Mouse (Mus musculus) hindbrain, embryonic 13.5 days (tissue): ENCODE measurements at regions not wholly inside any gene's neighbourhood (a gene's known extent, or its start where the extent isn't known, plus 50 kb on each side); places are given as distances from the start of the nearest gene placed in this dataset.

Source experiments
- ATAC-seq: fragments of 200-750 bp; cut with Nextera tagmentation; 2 replicates; pipeline ENCODE4 v1.8.0; 2017; ENCODE audit warnings: moderate TSS enrichment; ENCODE audit not compliant: low FRiP score
- H3K27ac ChIP-seq: fragments of 300-500 bp; sonication (generic); 2 replicates; pipeline ENCODE4 v1.5.1; 2015; ENCODE audit warnings: inconsistent platforms, mild to moderate bottlenecking, moderate library complexity
- H3K27me3 ChIP-seq: fragments of 300-500 bp; sonication (generic); 2 replicates; pipeline ENCODE4 v1.6.1; 2015; ENCODE audit warnings: mild to moderate bottlenecking, inconsistent platforms
- H3K36me3 ChIP-seq: fragments of 300-500 bp; sonication (generic); 2 replicates; pipeline ENCODE4 v1.6.1; 2015; ENCODE audit warnings: mild to moderate bottlenecking, inconsistent platforms
- H3K4me1 ChIP-seq: fragments of 300-500 bp; sonication (generic); replicated peaks from 2 replicates; pipeline ENCODE4 v1.6.1; 2015; ENCODE audit warnings: inconsistent platforms
- H3K4me2 ChIP-seq: fragments of 300-500 bp; sonication (generic); 2 replicates; pipeline ENCODE4 v1.6.1; 2015; ENCODE audit warnings: inconsistent platforms, mild to moderate bottlenecking, moderate library complexity
- H3K4me3 ChIP-seq: fragments of 300-500 bp; sonication (generic); 2 replicates; pipeline ENCODE4 v1.5.1; 2015; ENCODE audit warnings: mild to moderate bottlenecking, inconsistent platforms
- H3K9ac ChIP-seq: fragments of 300-500 bp; sonication (generic); 2 replicates; pipeline ENCODE4 v1.6.1; 2015; ENCODE audit warnings: mild to moderate bottlenecking, inconsistent platforms
- H3K9me3 ChIP-seq: fragments of 300-500 bp; sonication (generic); 2 replicates; pipeline ENCODE4 v1.6.1; 2016; ENCODE audit warnings: inconsistent platforms
- WGBS: fragments of 180-500 bp; shearing (Covaris S2); methylation state at CpG from one replicate; pipeline ENCODE4 v1.1.7; 2015; 5-methylcytosine and 5-hydroxymethylcytosine counted together

- no peaks in the 10 kb centered on the region for H3K9me3 ChIP-seq
- 0 out of 2 replicates have a peak, but pooled peaks cover 2% of the 10 kb centered on the region for H3K4me1 ChIP-seq
- H3K36me3 ChIP-seq = no peaks in the 10 kb centered on the region
- ATAC-seq = no peak
- no peak overlapping the region for H3K4me3 ChIP-seq
- no peak overlapping the region for H3K27ac ChIP-seq
- WGBS = 11% methylated on average over 5 of the region's 5 CpGs
- no peak overlapping the region for H3K4me2 ChIP-seq
- no peaks in the 10 kb centered on the region for H3K27me3 ChIP-seq
- H3K9ac ChIP-seq = no peak overlapping the region
These were observed 377.7 kb downstream of the Sox2 start for GRCm38 (mm10) chr3:35027898-35028297.

- ATAC-seq = no peak
- WGBS = 92% methylated on average over 8 of the region's 8 CpGs
- H3K9ac ChIP-seq = no peak overlapping the region
These were observed 379.7 kb downstream of the Sox2 start for GRCm38 (mm10) chr3:35029924-35030323.

DNA sequence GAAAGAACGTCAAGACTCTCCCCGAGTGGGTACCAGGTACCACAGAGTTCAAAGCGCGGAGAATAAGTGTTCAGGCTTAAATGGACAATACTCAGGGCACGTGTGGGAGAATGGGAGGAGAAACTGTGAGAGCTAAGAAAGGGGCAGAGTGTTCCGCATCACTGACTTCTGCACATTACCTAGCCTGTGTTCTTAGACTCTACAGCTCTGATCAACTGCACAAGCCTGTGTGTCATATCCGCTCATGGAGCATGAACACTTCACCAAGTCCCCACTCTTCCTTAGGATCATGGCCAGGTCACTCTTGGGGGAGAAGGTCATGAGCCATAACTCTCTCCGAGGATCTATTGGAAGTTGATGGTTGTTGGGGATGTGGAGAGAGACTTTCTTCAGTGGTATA is 383.4 kb downstream of the Sox2 start:
- Histone ChIP-seq H3K27me3 (no peaks in the 10 kb centered on the region), H3K4me3 (no peak overlapping the region)

More at GRCm38 (mm10) chr3:35029924-35030323, 379.7 kb downstream of the Sox2 start:
- H3K9me3 ChIP-seq = no peaks in the 10 kb centered on the region
- no peak overlapping the region for H3K4me3 ChIP-seq
- no peak overlapping the region for H3K27ac ChIP-seq
- H3K36me3 ChIP-seq = no peaks in the 10 kb centered on the region
- no peak overlapping the region for H3K4me2 ChIP-seq
- no peaks in the 10 kb centered on the region for H3K27me3 ChIP-seq
- H3K4me1 ChIP-seq = 0 out of 2 replicates have a peak, but pooled peaks cover 2% of the 10 kb centered on the region

GRCm38 (mm10) chr3:35035234-35035633 is 385.0 kb downstream of the Sox2 start:
- Histone ChIP-seq H3K27ac (no peak overlapping the region), H3K9me3 (no peaks in the 10 kb centered on the region), H3K27me3 (no peaks in the 10 kb centered on the region), H3K9ac (no peak overlapping the region), H3K4me3 (no peak overlapping the region), H3K4me2 (no peak overlapping the region), H3K36me3 (no peaks in the 10 kb centered on the region), H3K4me1 (no peaks in the 10 kb centered on the region)
- WGBS = 93% methylated on average over 7 of the region's 7 CpGs
- no peak for ATAC-seq

More for the DNA sequence above, 383.4 kb downstream of the Sox2 start:
- no peak overlapping the region for H3K9ac ChIP-seq
- H3K9me3 ChIP-seq = no peaks in the 10 kb centered on the region
- no peaks in the 10 kb centered on the region for H3K4me1 ChIP-seq
- WGBS = 76% methylated on average over 8 of the region's 8 CpGs
- H3K4me2 ChIP-seq = no peak overlapping the region
- H3K27ac ChIP-seq = no peak overlapping the region
- ATAC-seq = no peak
- H3K36me3 ChIP-seq = no peaks in the 10 kb centered on the region

- no peaks in the 10 kb centered on the region for H3K27me3 ChIP-seq
- H3K9me3 ChIP-seq = no peaks in the 10 kb centered on the region
- 72% methylated on average over 2 of the region's 2 CpGs for WGBS
- no peak overlapping the region for H3K4me3 ChIP-seq
- no peak overlapping the region for H3K27ac ChIP-seq
- no peaks in the 10 kb centered on the region for H3K4me1 ChIP-seq
- H3K36me3 ChIP-seq = no peaks in the 10 kb centered on the region
- no peak overlapping the region for H3K4me2 ChIP-seq
- no peak for ATAC-seq
- H3K9ac ChIP-seq = no peak overlapping the region
These were observed 393.5 kb downstream of the Sox2 start for GRCm38 (mm10) chr3:35043705-35044104.

GRCm38 (mm10) chr3:35059438-35059837 is 409.2 kb downstream of the Sox2 start:
- peaks cover 13% of the 10 kb centered on the region for H3K4me1 ChIP-seq
- H3K9me3 ChIP-seq = no peaks in the 10 kb centered on the region
- H3K4me3 ChIP-seq = no peak overlapping the region
- ATAC-seq = no peak
- no peak overlapping the region for H3K27ac ChIP-seq
- WGBS = 13% methylated on average over 4 of the region's 4 CpGs
- H3K9ac ChIP-seq = no peak overlapping the region
- peaks cover 6% of the 10 kb centered on the region; the same call in 1 of the 2 replicates for H3K27me3 ChIP-seq
- H3K36me3 ChIP-seq = no peaks in the 10 kb centered on the region
- no peak overlapping the region for H3K4me2 ChIP-seq

DNA sequence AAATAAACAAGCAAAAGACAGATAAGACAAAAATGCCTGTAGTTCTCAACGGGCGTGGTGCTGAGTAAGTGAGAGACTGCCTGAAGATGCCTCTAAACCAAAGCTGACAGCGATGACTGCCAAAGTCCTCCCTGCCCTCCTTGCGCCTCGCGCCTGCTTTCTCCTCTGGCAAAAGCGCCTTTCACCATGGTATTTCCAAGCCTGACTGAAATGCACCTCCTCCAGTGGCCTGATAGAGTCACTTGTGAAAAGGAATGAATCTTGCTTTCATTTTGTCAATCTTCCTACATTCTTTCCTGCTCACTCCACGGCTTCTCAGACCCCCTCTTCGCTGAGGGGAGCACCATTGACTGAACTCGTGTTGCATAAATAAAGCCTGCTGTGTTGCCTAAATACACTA is 409.8 kb downstream of the Sox2 start:
- Histone ChIP-seq H3K9me3 (no peaks in the 10 kb centered on the region), H3K9ac (peak overlapping the region; percentile 21; the same call in 1 of the 2 replicates), H3K4me2 (peak overlapping the region; percentile 30), H3K4me1 (peaks cover 13% of the 10 kb centered on the region), H3K36me3 (no peaks in the 10 kb centered on the region), H3K27me3 (peaks cover 6% of the 10 kb centered on the region; the same call in 1 of the 2 replicates), H3K27ac (0 out of 2 replicates have a peak overlapping the region, but pooled peaks have one; percentile 4), H3K4me3 (no peak overlapping the region)
- ATAC-seq = no peak
- 15% methylated on average over 10 of the region's 10 CpGs for WGBS

GRCm38 (mm10) chr3:35066824-35067223 is 416.6 kb downstream of the Sox2 start:
- no peaks in the 10 kb centered on the region for H3K36me3 ChIP-seq
- ATAC-seq = no peak

GRCm38 (mm10) chr3:35068586-35068985 is 418.4 kb downstream of the Sox2 start:
- H3K36me3 ChIP-seq = no peaks in the 10 kb centered on the region
- ATAC-seq = no peak
- H3K9me3 ChIP-seq = no peaks in the 10 kb centered on the region
- 98% methylated on average over 8 of the region's 8 CpGs for WGBS
- H3K4me3 ChIP-seq = no peak overlapping the region
- H3K27me3 ChIP-seq = no peaks in the 10 kb centered on the region
- no peak overlapping the region for H3K27ac ChIP-seq
- H3K4me1 ChIP-seq = no peaks in the 10 kb centered on the region
- no peak overlapping the region for H3K9ac ChIP-seq
- H3K4me2 ChIP-seq = no peak overlapping the region

More at GRCm38 (mm10) chr3:35066824-35067223, 416.6 kb downstream of the Sox2 start:
- no peak overlapping the region for H3K9ac ChIP-seq
- H3K4me2 ChIP-seq = no peak overlapping the region
- 62% methylated on average over 9 of the region's 9 CpGs for WGBS
- no peak overlapping the region for H3K27ac ChIP-seq
- H3K9me3 ChIP-seq = no peaks in the 10 kb centered on the region
- H3K4me1 ChIP-seq = no peaks in the 10 kb centered on the region
- no peaks in the 10 kb centered on the region for H3K27me3 ChIP-seq
- H3K4me3 ChIP-seq = no peak overlapping the region

- Histone ChIP-seq H3K4me2 (no peak overlapping the region), H3K27ac (no peak overlapping the region), H3K9me3 (no peaks in the 10 kb centered on the region), H3K36me3 (no peaks in the 10 kb centered on the region), H3K4me3 (no peak overlapping the region), H3K4me1 (no peaks in the 10 kb centered on the region), H3K27me3 (no peaks in the 10 kb centered on the region), H3K9ac (no peak overlapping the region)
- no peak for ATAC-seq
- 81% methylated on average over 2 of the region's 2 CpGs for WGBS
These were observed 420.8 kb downstream of the Sox2 start for GRCm38 (mm10) chr3:35071046-35071445.

DNA sequence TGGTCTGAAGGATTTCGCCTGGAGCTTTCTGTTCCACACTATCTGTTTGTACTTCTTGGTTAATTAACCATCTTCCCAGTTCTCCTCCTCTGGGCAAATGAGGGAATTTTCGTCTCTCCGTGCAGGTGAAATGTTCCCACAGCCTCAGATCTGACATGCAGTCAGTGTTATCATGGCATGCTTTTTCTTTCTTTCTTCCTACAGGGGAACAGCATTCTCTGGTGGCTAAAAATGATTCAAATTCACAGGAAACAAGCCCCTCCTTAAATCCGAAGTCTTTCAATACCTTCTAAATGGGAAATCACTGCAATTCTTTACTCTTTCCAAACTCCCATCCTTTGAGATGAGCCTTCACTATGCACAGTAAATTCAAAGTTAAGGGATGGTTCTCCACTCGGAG is 429.7 kb downstream of the Sox2 start:
- WGBS = 66% methylated on average over 5 of the region's 5 CpGs
- Histone ChIP-seq H3K27ac (no peak overlapping the region), H3K4me1 (peaks cover 13% of the 10 kb centered on the region), H3K27me3 (no peaks in the 10 kb centered on the region), H3K4me2 (no peak overlapping the region), H3K4me3 (no peak overlapping the region), H3K9me3 (no peaks in the 10 kb centered on the region), H3K9ac (no peak overlapping the region), H3K36me3 (no peaks in the 10 kb centered on the region)
- no peak for ATAC-seq

- no peaks in the 10 kb centered on the region for H3K9me3 ChIP-seq
- peak overlapping the region; percentile 82 for H3K27ac ChIP-seq
- H3K36me3 ChIP-seq = no peaks in the 10 kb centered on the region
- no peak overlapping the region for H3K4me3 ChIP-seq
- H3K9ac ChIP-seq = no peak overlapping the region
- 20% methylated on average over 11 of the region's 11 CpGs for WGBS
- no peak overlapping the region for H3K4me2 ChIP-seq
- H3K27me3 ChIP-seq = no peaks in the 10 kb centered on the region
- H3K4me1 ChIP-seq = peaks cover 42% of the 10 kb centered on the region
- peak; percentile 59 for ATAC-seq
These were observed 434.1 kb downstream of the Sox2 start for GRCm38 (mm10) chr3:35084091-35084867.
